Mouse (Mus musculus) megakaryocyte-erythroid progenitor cell, adult 5 weeks (primary cell): ENCODE data around the gene Khnyn. TPM values are rescaled to one million over a fixed set of nuclear protein-coding genes. Genes with fewer than 3 reads are reported as not detected.

ENCODE experiments used
- polyA plus RNA-seq: library from polyadenylated mRNA; stranded (reverse); fragments of >175 nt; gene quantifications from 2 replicates; pipeline ENCODE4 v1.2.3, GENCODE M21; 2012

Gene Khnyn
- polyA plus RNA-seq = 10.5 and 16.6 TPM in 2 replicates

GRCm38 (mm10) chr14:55884713-55885113 is at the start of gene Khnyn:
TSS of gene Khnyn (plus strand) at chr14:55884947.

GRCm38 (mm10) chr14:55853621-55854285 is 31.0 kb upstream of the Khnyn start, which contains the start of gene Nynrin:
TSS of gene Nynrin (plus strand) at chr14:55854010.

GRCm38 (mm10) chr14:55884166-55884565 is 581 bp upstream of the Khnyn start, which contains the start of gene Cbln3:
TSS of gene Cbln3 (minus strand) at chr14:55884392.

GRCm38 (mm10) chr14:55899701-55900413 is 15.1 kb downstream of the Khnyn start, which contains the start of gene Sdr39u1:
TSS of gene Sdr39u1 (minus strand) at chr14:55900293.

GRCm38 (mm10) chr14:55944575-55944974 is 59.8 kb downstream of the Khnyn start, which contains the start of gene Cma1:
TSS of gene Cma1 (minus strand) at chr14:55944675.

Other genes starting within 250 kb of the Khnyn start
- gene Ipo4, start 249.0 kb upstream of the Khnyn start, polyA plus RNA-seq = 62.9 and 90.9 TPM in 2 replicates
- gene Gm49378, start 247.1 kb upstream of the Khnyn start, polyA plus RNA-seq = 1.4 and 1.5 TPM in 2 replicates
- gene Tm9sf1, start 241.1 kb upstream of the Khnyn start, polyA plus RNA-seq = 19.0 and 19.4 TPM in 2 replicates
- 0.07 TPM in 1 of 2 replicates, not detected in the other for gene Tssk4, start 234.8 kb upstream of the Khnyn start, polyA plus RNA-seq
- gene Mdp1, start 224.4 kb upstream of the Khnyn start, polyA plus RNA-seq = 13.6 and 17.8 TPM in 2 replicates
- gene Gmpr2, start 213.0 kb upstream of the Khnyn start, polyA plus RNA-seq = 23.9 and 24.7 TPM in 2 replicates
- 102 and 110 TPM in 2 replicates for gene Nedd8, start 212.8 kb upstream of the Khnyn start, polyA plus RNA-seq
- gene Tinf2, start 203.1 kb upstream of the Khnyn start, polyA plus RNA-seq = 31.6 and 41.8 TPM in 2 replicates
- 4.6 and 5.6 TPM in 2 replicates for gene Tgm1, start 171.0 kb upstream of the Khnyn start, polyA plus RNA-seq
- 30.6 and 31.0 TPM in 2 replicates for gene Rabggta, start 162.7 kb upstream of the Khnyn start, polyA plus RNA-seq
- 3.9 and 5.5 TPM in 2 replicates for gene Dhrs1, start 139.3 kb upstream of the Khnyn start, polyA plus RNA-seq
- 30.4 and 53.0 TPM in 2 replicates for gene Nop9, start 139.3 kb upstream of the Khnyn start, polyA plus RNA-seq
- 0.31 and 0.45 TPM in 2 replicates for gene Cideb, start 126.5 kb upstream of the Khnyn start, polyA plus RNA-seq
- 0.83 and 1.1 TPM in 2 replicates for gene Ltb4r2, start 123.5 kb upstream of the Khnyn start, polyA plus RNA-seq
- 33.3 and 45.8 TPM in 2 replicates for gene Ltb4r1, start 119.0 kb upstream of the Khnyn start, polyA plus RNA-seq
- gene Adcy4, start 100.9 kb upstream of the Khnyn start, polyA plus RNA-seq = 0.09 and 0.10 TPM in 2 replicates
- 63.9 and 71.4 TPM in 2 replicates for gene Ripk3, start 96.1 kb upstream of the Khnyn start, polyA plus RNA-seq
- gene Nfatc4, start 61.8 kb upstream of the Khnyn start, polyA plus RNA-seq = 0.15 and 0.40 TPM in 2 replicates
- gene Nynrin, start 30.9 kb upstream of the Khnyn start, polyA plus RNA-seq = 4.9 and 6.6 TPM in 2 replicates
- 0.09 and 0.34 TPM in 2 replicates for gene Cbln3, start 555 bp upstream of the Khnyn start, polyA plus RNA-seq
- gene Sdr39u1, start 15.3 kb downstream of the Khnyn start, polyA plus RNA-seq = 10.6 and 15.2 TPM in 2 replicates
- 0.06 TPM in 1 of 2 replicates, not detected in the other for gene Cma1, start 59.7 kb downstream of the Khnyn start, polyA plus RNA-seq
- gene Cma2, start 66.0 kb downstream of the Khnyn start, polyA plus RNA-seq = not detected in 2 replicates
- gene Mcpt1, start 133.0 kb downstream of the Khnyn start, polyA plus RNA-seq = not detected in 2 replicates
- not detected in 2 replicates for gene Mcpt9, start 145.5 kb downstream of the Khnyn start, polyA plus RNA-seq
- gene Mcpt2, start 157.1 kb downstream of the Khnyn start, polyA plus RNA-seq = not detected in 2 replicates
- not detected in 2 replicates for gene Mcpt4, start 177.4 kb downstream of the Khnyn start, polyA plus RNA-seq
- 6.3 and 6.6 TPM in 2 replicates for gene Mcpt8, start 200.3 kb downstream of the Khnyn start, polyA plus RNA-seq
- gene Ctsg, start 217.6 kb downstream of the Khnyn start, polyA plus RNA-seq = 802 and 1,283 TPM in 2 replicates
- not detected in 2 replicates for gene Gzme, start 235.7 kb downstream of the Khnyn start, polyA plus RNA-seq
- not detected in 2 replicates for gene Gzmd, start 247.7 kb downstream of the Khnyn start, polyA plus RNA-seq